Mouse (Mus musculus): Measurements from ENCODE around the gene Fam210b.

GRCm38 (mm10) chr2:172348297-172348950 is 3.1 kb downstream of the Fam210b start:
- peak; percentile 64; the same call in 1 of the 2 replicates for TF ChIP-seq EP300 (IDR thresholded peaks at IDR 0.05)
- no peak for TF ChIP-seq CTCF (IDR thresholded peaks at IDR 0.05)

All from lung, postnatal 0 days (tissue).